Mouse (Mus musculus): ENCODE results near the gene Necab2. TPM values are rescaled to one million over a fixed set of nuclear protein-coding genes. Genes with fewer than 3 reads are reported as not detected.

The Necab2 gene
- polyA plus RNA-seq, 1 experiment, result not detected

DNA sequence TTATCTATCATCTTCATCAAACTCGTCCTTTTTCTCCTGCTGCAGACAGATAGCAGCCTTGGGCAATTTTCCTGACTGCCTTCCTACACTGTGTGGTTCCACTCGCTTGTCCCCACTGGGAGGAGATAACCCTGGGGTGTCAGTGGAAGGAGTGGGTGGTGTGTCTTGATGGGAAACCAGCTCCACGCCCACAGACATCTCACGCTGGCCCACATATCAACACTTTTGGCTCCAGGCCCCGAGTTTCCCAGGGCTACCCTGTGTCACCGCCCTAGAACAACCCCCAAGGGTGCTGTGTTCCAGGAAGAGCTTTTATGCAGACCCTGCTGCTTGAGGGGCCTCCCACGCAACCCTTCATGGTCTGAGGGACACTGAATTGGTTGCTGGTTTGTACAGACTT is 17.2 kb downstream of the Necab2 start:
- no peaks in the 10 kb centered on the region for H3K4me1 ChIP-seq (ENCODE audit: control insufficient read depth, insufficient read depth, low read length)
- no peak for TF ChIP-seq CTCF (IDR thresholded peaks at IDR 0.05; ENCODE audit: low read depth, low read length)
- no peak for TF ChIP-seq POLR2A (IDR thresholded peaks at IDR 0.05; ENCODE audit: borderline replicate concordance, low read depth, low read length)
- H3K4me3 ChIP-seq (ENCODE audit: insufficient read depth, low read length), result no peak overlapping the region
- no peak overlapping the region for H3K27ac ChIP-seq (ENCODE audit: insufficient read depth, low read depth, low read length)

DNA sequence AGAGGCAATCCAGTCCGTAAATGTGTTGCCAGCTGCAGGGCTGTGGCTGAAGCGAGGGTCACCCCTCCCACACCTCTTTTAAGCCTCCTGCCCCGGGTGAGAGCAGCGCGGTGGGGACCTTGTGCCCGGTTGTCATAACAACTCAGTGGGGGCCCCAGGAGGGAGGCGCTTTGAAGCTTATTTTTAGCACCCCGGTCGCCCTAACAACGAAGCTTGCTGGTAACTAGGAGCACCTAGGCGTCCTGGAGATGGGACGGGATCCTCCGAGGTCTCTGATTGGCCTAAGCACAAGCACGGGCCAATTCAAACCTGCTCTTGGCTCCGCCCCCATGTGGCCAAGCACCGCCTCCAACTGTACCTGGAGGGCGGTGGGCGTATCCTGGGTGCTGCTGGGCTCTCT is 19.6 kb downstream of the Necab2 start:
- no peak overlapping the region for H3K4me3 ChIP-seq (ENCODE audit: insufficient read depth, low read length)
- H3K4me1 ChIP-seq (ENCODE audit: control insufficient read depth, insufficient read depth, low read length), result no peaks in the 10 kb centered on the region
- TF ChIP-seq POLR2A (IDR thresholded peaks at IDR 0.05; ENCODE audit: borderline replicate concordance, low read depth, low read length), result no peak
- no peak for TF ChIP-seq CTCF (IDR thresholded peaks at IDR 0.05; ENCODE audit: low read depth, low read length)
- no peak overlapping the region for H3K27ac ChIP-seq (ENCODE audit: insufficient read depth, low read depth, low read length)

DNA sequence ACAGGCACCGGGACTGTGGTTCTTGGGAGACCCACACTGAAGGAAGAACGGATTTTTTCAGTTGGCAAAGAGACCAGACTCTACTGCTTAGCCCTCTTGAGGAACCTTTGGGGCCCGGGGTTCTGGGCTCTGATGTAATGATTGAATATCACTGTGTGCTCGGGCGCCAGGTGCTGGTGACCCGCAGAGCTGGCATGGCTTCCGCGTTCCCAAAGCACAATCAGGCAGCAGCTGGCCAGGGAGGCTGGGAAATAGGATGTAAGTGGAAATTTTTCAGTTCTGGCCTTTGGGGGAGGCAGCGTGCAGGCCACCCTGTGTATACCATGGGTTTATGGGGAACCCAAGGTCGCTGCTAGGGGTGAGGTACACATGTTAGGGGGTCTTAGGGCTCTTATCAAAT is 20.3 kb downstream of the Necab2 start:
- TF ChIP-seq POLR2A (IDR thresholded peaks at IDR 0.05; ENCODE audit: borderline replicate concordance, low read depth, low read length), result no peak
- no peak for TF ChIP-seq CTCF (IDR thresholded peaks at IDR 0.05; ENCODE audit: low read depth, low read length)
- no peak overlapping the region for H3K4me3 ChIP-seq (ENCODE audit: insufficient read depth, low read length)
- no peaks in the 10 kb centered on the region for H3K4me1 ChIP-seq (ENCODE audit: control insufficient read depth, insufficient read depth, low read length)
- no peak overlapping the region for H3K27ac ChIP-seq (ENCODE audit: insufficient read depth, low read depth, low read length)

DNA sequence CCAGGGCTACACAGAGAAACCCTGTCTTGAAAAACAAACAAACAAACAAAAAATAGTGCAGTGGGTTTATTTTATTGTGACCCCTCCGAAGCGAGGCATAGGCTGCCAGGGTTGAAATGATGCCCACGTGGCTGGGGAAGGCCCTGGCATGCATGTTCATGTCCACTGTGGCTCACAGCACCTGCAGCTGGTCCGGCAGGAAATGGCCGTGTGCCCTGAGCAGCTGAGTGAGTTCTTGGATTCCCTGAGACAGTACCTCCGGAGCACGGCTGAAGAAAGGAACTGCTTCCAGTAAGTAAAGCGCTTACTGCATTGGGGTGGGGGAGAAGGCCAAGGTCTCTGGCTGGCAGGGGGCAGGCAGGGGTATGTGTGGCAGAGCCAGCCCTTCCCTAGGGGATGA is 21.6 kb downstream of the Necab2 start:
- Histone ChIP-seq H3K4me3 (ENCODE audit: insufficient read depth, low read length) (no peak overlapping the region), H3K4me1 (ENCODE audit: control insufficient read depth, insufficient read depth, low read length) (no peaks in the 10 kb centered on the region), H3K27ac (ENCODE audit: insufficient read depth, low read depth, low read length) (no peak overlapping the region)
- TF ChIP-seq POLR2A (IDR thresholded peaks at IDR 0.05; ENCODE audit: borderline replicate concordance, low read depth, low read length) (no peak), CTCF (IDR thresholded peaks at IDR 0.05; ENCODE audit: low read depth, low read length) (no peak)

DNA sequence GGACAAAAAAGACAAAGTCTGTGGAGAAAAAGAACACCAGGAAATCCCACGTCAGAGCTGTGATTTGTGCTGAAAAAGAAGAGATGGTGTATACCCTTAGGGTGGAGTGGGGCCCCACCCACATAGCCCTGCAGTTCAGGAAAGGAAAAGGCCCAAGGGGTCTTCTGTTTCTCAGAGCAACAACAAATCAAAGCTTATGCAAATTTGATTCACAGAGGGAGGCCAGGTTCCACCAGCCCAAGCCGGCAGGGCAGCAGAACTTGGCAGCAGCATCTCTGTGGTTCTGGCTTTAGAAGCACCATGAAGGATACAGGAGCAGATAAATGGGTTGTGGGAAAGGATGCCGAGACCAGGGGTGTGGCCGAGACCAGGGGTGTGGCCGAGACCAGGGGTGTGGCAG is 32.2 kb downstream of the Necab2 start:
- Histone ChIP-seq H3K4me1 (ENCODE audit: control insufficient read depth, insufficient read depth, low read length) (no peaks in the 10 kb centered on the region), H3K4me3 (ENCODE audit: insufficient read depth, low read length) (no peak overlapping the region), H3K27ac (ENCODE audit: insufficient read depth, low read depth, low read length) (no peak overlapping the region)
- TF ChIP-seq POLR2A (IDR thresholded peaks at IDR 0.05; ENCODE audit: borderline replicate concordance, low read depth, low read length), result no peak
- TF ChIP-seq CTCF (IDR thresholded peaks at IDR 0.05; ENCODE audit: low read depth, low read length), result no peak

DNA sequence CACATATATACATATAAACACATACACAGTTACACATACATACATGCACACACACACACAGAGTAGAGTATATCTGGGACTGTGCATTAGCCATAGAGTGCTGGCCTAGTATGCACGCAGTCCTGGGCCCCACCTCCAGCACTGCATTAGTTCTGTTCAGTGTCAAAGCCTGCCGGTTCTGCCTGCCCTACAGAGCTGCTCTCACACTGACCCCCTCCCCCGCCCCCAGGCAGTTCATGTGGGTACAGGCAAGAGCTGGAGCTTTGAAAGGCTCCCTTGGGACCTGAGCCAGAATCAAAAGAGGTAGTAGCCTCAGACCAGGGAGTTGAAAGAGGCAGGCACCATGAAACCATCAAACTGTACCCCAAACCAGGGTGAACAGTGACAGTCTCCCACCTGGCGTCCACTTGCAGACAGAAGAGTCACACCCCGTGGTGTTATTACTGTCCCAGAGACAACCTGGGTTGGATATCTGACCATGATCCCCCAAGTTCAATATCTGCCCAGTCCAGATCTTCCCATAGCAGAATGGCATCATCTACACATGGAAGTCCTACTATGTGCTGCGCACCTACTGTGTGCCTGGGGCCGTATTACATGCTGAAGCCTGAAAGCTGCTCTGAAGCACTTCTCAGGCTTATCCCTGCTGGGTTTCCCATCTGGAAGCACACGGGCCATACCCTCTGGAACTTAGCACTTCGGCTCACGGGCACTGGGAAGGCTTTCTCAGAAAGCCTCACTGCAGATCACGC is 37.8 kb downstream of the Necab2 start:
- Histone ChIP-seq H3K4me3 (ENCODE audit: insufficient read depth, low read length) (no peak overlapping the region), H3K27ac (ENCODE audit: insufficient read depth, low read depth, low read length) (no peak overlapping the region), H3K4me1 (ENCODE audit: control insufficient read depth, insufficient read depth, low read length) (no peaks in the 10 kb centered on the region)
- TF ChIP-seq CTCF (IDR thresholded peaks at IDR 0.05; ENCODE audit: low read depth, low read length) (no peak), POLR2A (IDR thresholded peaks at IDR 0.05; ENCODE audit: borderline replicate concordance, low read depth, low read length) (no peak)

DNA sequence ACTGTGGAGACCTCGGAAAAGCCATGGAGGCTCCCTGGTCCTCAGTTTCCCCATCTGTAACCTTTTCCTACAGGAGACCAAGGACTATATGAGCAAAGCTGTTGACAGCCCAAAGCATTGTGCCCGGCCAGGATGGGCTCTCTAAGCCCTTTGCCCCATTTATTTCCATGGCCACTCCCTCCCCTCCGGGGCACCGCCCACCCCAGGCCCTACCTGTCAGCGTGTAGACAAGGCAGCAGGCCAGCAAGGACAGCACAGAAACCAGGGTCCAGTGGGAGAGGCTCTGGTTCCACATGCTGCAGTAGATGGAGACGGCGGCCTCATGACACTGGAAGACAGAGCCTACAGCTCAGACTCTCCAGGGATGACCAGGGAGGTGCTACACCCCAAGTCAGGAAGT is 40.6 kb downstream of the Necab2 start:
- TF ChIP-seq POLR2A (IDR thresholded peaks at IDR 0.05; ENCODE audit: borderline replicate concordance, low read depth, low read length) (no peak), CTCF (IDR thresholded peaks at IDR 0.05; ENCODE audit: low read depth, low read length) (no peak)
- Histone ChIP-seq H3K4me1 (ENCODE audit: control insufficient read depth, insufficient read depth, low read length) (no peaks in the 10 kb centered on the region), H3K27ac (ENCODE audit: insufficient read depth, low read depth, low read length) (no peak overlapping the region), H3K4me3 (ENCODE audit: insufficient read depth, low read length) (no peak overlapping the region)

DNA sequence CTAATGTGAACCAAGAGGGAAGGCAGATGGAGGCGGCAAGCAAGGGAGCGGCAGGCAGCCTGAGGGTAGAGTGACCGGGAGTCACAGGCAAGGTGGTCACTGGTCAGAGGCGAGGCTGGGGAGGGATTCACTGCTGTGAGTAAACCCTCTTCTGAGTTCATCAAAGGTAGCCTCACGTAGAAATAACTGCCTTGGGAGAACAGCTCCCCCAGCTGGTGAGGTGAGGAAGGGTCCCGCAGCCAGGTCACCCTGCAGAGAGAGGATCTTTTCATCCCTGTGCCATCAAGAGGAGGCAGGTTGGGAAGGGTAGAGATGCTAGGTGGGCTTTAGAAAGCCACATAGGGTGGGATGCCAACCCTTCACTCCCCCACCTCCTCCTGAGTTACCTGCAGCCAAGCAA is 50.3 kb downstream of the Necab2 start:
- H3K27ac ChIP-seq (ENCODE audit: insufficient read depth, low read depth, low read length), result no peak overlapping the region
- H3K4me1 ChIP-seq (ENCODE audit: control insufficient read depth, insufficient read depth, low read length), result no peaks in the 10 kb centered on the region
- TF ChIP-seq POLR2A (IDR thresholded peaks at IDR 0.05; ENCODE audit: borderline replicate concordance, low read depth, low read length) (no peak), CTCF (IDR thresholded peaks at IDR 0.05; ENCODE audit: low read depth, low read length) (peak; percentile 62)
- no peak overlapping the region for H3K4me3 ChIP-seq (ENCODE audit: insufficient read depth, low read length)

DNA sequence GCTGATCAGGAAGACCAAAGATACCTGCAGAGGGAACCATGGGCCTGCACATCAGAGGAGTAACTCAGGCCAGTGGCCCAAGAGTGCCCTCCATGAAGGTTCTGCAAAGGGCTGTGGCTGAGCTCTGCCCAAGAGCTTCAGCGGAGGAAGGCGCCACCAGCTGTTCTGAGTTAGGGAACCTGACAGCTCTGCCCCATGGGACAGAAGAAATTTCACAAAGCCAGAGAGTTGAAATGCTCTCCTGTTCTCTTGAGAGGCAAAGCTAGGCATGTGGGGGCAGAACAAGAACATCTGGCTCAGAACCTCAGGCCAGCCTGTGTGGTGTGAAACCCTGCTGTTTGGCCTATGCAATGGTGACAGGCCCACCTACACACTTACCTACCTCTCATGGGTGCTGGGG is 53.3 kb downstream of the Necab2 start:
- H3K27ac ChIP-seq (ENCODE audit: insufficient read depth, low read depth, low read length), result no peak overlapping the region
- TF ChIP-seq POLR2A (IDR thresholded peaks at IDR 0.05; ENCODE audit: borderline replicate concordance, low read depth, low read length) (no peak), CTCF (IDR thresholded peaks at IDR 0.05; ENCODE audit: low read depth, low read length) (no peak)
- no peaks in the 10 kb centered on the region for H3K4me1 ChIP-seq (ENCODE audit: control insufficient read depth, insufficient read depth, low read length)
- no peak overlapping the region for H3K4me3 ChIP-seq (ENCODE audit: insufficient read depth, low read length)

DNA sequence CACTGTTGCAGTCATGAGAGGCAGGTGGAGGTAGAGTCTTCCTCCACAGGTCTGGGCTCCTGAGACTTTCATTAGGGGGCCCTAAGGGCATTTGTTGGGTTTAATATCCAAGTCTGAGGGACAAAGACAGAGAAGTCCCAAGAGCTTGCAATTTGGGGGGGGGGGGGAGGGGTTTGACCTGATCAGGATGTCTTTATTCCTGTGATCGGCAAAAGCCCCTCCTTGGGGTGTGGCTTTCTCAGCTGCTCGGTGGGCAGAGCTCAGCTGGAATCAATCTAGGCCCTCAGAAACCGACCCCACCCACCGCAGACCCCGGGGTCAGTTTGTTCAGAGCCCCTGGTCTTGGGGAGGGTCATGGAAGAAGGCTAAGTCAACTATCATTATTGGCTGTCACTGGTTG is 55.1 kb downstream of the Necab2 start, which contains the start of gene Slc38a8:
Gene Slc38a8, minus strand, starts transcription at position 101 of the 400 bp plus-strand sequence.
- TF ChIP-seq POLR2A (IDR thresholded peaks at IDR 0.05; ENCODE audit: borderline replicate concordance, low read depth, low read length), result no peak
- TF ChIP-seq CTCF (IDR thresholded peaks at IDR 0.05; ENCODE audit: low read depth, low read length), result no peak
- Histone ChIP-seq H3K27ac (ENCODE audit: insufficient read depth, low read depth, low read length) (no peak within 1 kb of the TSS), H3K4me1 (ENCODE audit: control insufficient read depth, insufficient read depth, low read length) (no peaks in the 10 kb centered on the region), H3K4me3 (ENCODE audit: insufficient read depth, low read length) (no peak within 1 kb of the TSS)
